Mouse (Mus musculus): ENCODE data around the gene Mettl11b.

DNA sequence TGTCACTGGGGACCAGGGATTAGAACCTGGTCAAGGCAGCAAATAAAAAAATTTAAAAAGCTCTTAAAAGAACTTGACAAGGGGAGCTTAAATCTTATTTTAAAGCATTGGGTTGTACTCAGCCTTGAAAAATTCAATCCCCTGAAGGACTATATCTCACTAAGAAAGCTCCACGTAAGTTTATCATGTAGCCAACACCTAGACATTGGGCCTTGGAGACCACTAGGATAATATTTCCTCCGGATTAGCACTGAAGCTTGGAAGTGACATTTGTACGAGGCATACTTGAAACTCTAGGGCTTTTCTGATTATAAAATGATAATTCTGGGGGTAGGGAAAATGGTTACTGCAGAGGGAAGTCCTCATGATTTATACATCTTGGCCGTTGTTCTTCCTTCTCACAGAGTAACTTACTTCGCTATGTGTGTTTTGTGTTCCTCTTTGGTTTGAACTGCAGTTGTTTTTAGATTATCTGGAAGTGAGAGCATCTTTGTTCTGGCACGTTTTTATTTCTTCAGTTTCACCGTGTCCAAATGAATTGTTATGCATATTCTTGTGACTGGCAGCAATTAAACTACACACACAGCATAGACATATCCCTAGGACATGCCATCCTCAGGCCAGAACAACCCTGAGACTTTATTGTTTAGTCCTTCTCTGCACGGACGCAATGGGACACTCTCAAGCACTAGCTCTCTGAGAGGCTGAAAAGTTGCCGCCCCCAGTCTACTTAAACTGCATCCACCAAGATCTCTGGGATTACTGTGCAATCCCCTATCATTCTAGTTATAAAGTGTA is 11.6 kb upstream of the Mettl11b start:
- TF ChIP-seq EP300 (IDR thresholded peaks at IDR 0.05) (no peak), CTCF (IDR thresholded peaks at IDR 0.05) (no peak)

Measured in lung, postnatal 0 days (tissue).